Mouse (Mus musculus) testis, adult 2 months (tissue): ENCODE data around the gene Lrrc26.

Experiments used
- CTCF ChIP-seq: fragments of 200-500 bp; IDR thresholded peaks from 2 replicates; pipeline ENCODE4 v1.5.1; 2012; ENCODE audit warnings: low read depth, mild to moderate bottlenecking, inconsistent platforms, low read length, moderate library complexity; ENCODE audit not compliant: control insufficient read depth, insufficient read depth, insufficient replicate concordance
- POLR2A ChIP-seq: fragments of 200-500 bp; IDR thresholded peaks from 2 replicates; pipeline ENCODE4 v1.6.1; 2012; ENCODE audit warnings: low read depth, mild to moderate bottlenecking, inconsistent platforms, low read length, moderate library complexity; ENCODE audit not compliant: control insufficient read depth

DNA sequence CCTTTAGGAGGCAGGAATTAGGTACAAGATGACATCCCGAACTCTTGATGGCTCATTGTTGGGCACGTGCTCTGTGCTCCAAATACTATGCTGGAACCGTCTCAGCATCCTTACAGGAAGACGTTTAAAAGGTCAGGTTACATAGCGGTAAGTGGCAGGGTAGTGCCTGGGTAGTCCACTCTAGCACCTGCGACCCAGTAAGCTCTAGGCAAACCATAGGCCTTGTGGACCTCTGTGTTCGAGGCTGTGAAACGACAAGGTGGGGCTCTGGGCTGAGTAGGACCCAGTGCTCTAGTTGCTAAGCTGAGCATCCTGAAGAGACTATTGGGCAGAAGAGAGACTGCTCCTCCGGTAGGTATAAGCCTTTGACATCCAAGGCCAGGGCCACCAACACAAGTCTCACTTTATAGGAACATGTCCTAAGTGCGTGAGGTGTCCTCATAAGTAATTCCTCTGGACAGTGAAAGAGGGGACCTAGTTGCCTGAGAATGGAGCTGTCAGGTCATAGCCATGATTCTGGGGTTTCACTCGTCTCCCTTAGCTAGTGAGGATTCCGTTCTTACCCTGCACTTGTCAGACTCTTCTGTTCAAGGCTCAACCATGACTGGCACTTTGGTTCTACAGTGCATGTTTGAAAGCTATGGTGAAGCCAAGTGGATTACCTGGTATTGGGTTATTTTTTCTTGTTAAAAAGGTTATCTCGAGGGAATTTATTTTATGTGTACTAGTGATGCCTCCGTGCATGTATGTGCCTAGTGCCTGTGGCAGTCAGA is 16.1 kb downstream of the Lrrc26 start:
- TF ChIP-seq CTCF = no peak
- TF ChIP-seq POLR2A = no peak
